In the genomic region with DNA sequence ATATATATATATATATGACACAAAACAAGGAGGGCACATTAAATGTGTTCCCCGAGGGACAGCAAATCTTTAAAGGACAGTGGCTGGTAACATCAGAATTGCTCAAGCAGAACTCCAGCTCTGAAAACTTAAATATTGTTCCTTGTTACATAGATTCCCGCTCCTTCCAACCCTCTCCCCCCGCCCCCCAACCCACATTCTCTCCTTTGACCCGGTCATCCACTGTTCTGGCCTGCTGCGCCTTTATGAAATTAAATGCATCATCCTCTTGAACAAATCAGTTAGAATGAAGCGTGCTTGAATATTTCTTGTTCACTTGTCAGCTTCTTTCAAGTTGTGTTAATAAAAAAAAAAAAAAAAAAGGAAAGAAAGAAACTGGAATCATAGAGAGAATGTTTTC, we compare ENCODE assay signal across 25 mouse cellular contexts. TPM values are rescaled to one million over a fixed set of nuclear protein-coding genes. Genes with fewer than 3 reads are reported as not detected.
A peak's percentile ranks its signal among the peaks of the same experiment; 100 is the strongest.
DNase-seq lines count a peak whose midpoint lies in the region; ATAC-seq lines count a peak whose summit lies in the region.
"Had no signal": no experiment of that assay in that cellular context is flagged by ENCODE, and none has a peak within 500 bp of the region (broad histone marks: within the 10 kb centered on the region; RNA-seq: fewer than 3 reads in every experiment).

No protein-coding gene starts in this region.

- no peak overlapping the region for H3K4me2 ChIP-seq in midbrain, embryonic 11.5 days

- no peak overlapping the region for H3K9ac ChIP-seq in midbrain, embryonic 11.5 days (ENCODE audit: low read length)

- no peak overlapping the region for H3K27ac ChIP-seq in midbrain, embryonic 11.5 days (ENCODE audit: low read depth, low read length)
- no peak overlapping the region for H3K27ac ChIP-seq in midbrain, embryonic 10.5 days (replicated peaks)

- peaks cover under 1% of the 10 kb centered on the region; the same call in 1 of the 2 replicates for H3K4me1 ChIP-seq in midbrain, embryonic 11.5 days (ENCODE audit: control insufficient read depth, insufficient read depth, low read length)
- peaks cover 2% of the 10 kb centered on the region; the same call in 1 of the 2 replicates for H3K4me1 ChIP-seq in midbrain, embryonic 10.5 days

- H3K27me3 ChIP-seq in midbrain, embryonic 11.5 days (ENCODE audit: control insufficient read depth, insufficient read depth, low read length) = no peaks in the 10 kb centered on the region
- no peaks in the 10 kb centered on the region for H3K27me3 ChIP-seq in midbrain, embryonic 10.5 days (ENCODE audit: low read depth, poor library complexity, severe bottlenecking)
- H3K27me3 ChIP-seq: CH12.LX had no signal

- DNase-seq in midbrain, embryonic 11.5 days (ENCODE audit: low spot score, missing footprints) = peak; percentile 72
- no peak for DNase-seq in midbrain, embryonic 10.5 days (ENCODE audit: low spot score)
- DNase-seq in Muller cell, postnatal 12 days (ENCODE audit: inconsistent ontology term) = peak; percentile 52
- peak; percentile 69 for DNase-seq in retina, embryonic 14.5 days (ENCODE audit: low spot score)
- peak; percentile 21 for DNase-seq in retina, postnatal 1 day
- no peak for DNase-seq in gastrocnemius, postnatal 10 days
- no peak for DNase-seq in right cerebral cortex, postnatal 14 days
- DNase-seq in neural tube, embryonic 10.5 days (ENCODE audit: extremely low spot score, low spot score) = no peak
- DNase-seq: adrenal gland, adult 2 months; adrenal gland, adult 8-10 months; adrenal gland, postnatal 10 days; adrenal gland, postnatal 14 days; adrenal gland, postnatal 25 days; adrenal gland, postnatal 36 days; B cell, adult 2 months; cerebellum, adult 11 months; cerebellum, adult 11-12 months; cerebellum, adult 18-20 months had no signal

- WGBS in midbrain, embryonic 11.5 days = 81% methylated on average over 6 of the region's 6 CpGs
- WGBS in midbrain, embryonic 10.5 days = 90% methylated on average over 6 of the region's 6 CpGs

- ATAC-seq in midbrain, embryonic 11.5 days (ENCODE audit: low FRiP score) = no peak
- ATAC-seq: activated CD4-positive, CD25-positive, alpha-beta regulatory T cell, adult 4 months; CD4-positive, CD25-positive, alpha-beta regulatory T cell, adult 4 months; Patski had no signal

- H3K4me3 ChIP-seq in midbrain, embryonic 11.5 days (ENCODE audit: low read depth, low read length) = no peak overlapping the region
- H3K4me3 ChIP-seq in midbrain, embryonic 10.5 days = no peak overlapping the region

- no peaks in the 10 kb centered on the region for H3K36me3 ChIP-seq in midbrain, embryonic 11.5 days (ENCODE audit: control insufficient read depth, insufficient read depth, low read length)
- no peaks in the 10 kb centered on the region for H3K36me3 ChIP-seq in midbrain, embryonic 10.5 days
- H3K36me3 ChIP-seq: G1E had no signal

- H3K9me3 ChIP-seq in midbrain, embryonic 11.5 days (ENCODE audit: control insufficient read depth, low read length) = no peaks in the 10 kb centered on the region
- H3K9me3 ChIP-seq in midbrain, embryonic 10.5 days (replicated peaks) = no peaks in the 10 kb centered on the region
- H3K9me3 ChIP-seq: G1E had no signal

RNA-seq across cellular contexts. Expression of gene Cadm2, which starts 15.0 kb away (rescaled TPM):
- polyA plus RNA-seq in midbrain, embryonic 11.5 days (2014; fragmentation: Nextera tagmentation; extraction: Ambion mirVana) = 2.0 and 3.0 TPM in 2 replicates
- 0.78 and 1.4 TPM in 2 replicates for polyA plus RNA-seq in midbrain, embryonic 10.5 days (2016; fragmentation: Nextera tagmentation; extraction: Ambion mirVana)
- 1 to 10 TPM; 1.2 to 2.1 TPM for total RNA-seq in gastrocnemius, postnatal 10 days (2021)
- total RNA-seq: CH12.LX, MEL had no signal
- polyA plus RNA-seq: C2C12, G1E had no signal

Comparison
In these comparisons a context has a peak if more than half of its experiments do, and no peak if none do; other contexts are left out.
1. DNase-seq: peak in midbrain, embryonic 11.5 days (single experiment), Muller cell, postnatal 12 days (single experiment), retina, embryonic 14.5 days (single experiment) and retina, postnatal 1 day (single experiment); none in midbrain, embryonic 10.5 days (single experiment), gastrocnemius, postnatal 10 days (single experiment), right cerebral cortex, postnatal 14 days (single experiment) and neural tube, embryonic 10.5 days (single experiment).